Mouse (Mus musculus) heart, postnatal 0 days (tissue): ENCODE data around the gene Sst. TPM values are rescaled to one million over a fixed set of nuclear protein-coding genes. Genes with fewer than 3 reads are reported as not detected.

ENCODE experiments used
- ATAC-seq: fragments of 200-750 bp; cut with Nextera tagmentation; 2 replicates; pipeline ENCODE4 v1.8.0; 2017; ENCODE audit warnings: low read depth, moderate number of reproducible peaks, moderate library complexity; ENCODE audit not compliant: insufficient read depth
- DNase-seq: peaks from one replicate; pipeline ENCODE4 v3.0.0-alpha.2; 2016; ENCODE audit warnings: low spot score
- H3K27ac ChIP-seq: fragments of 300-500 bp; sonication (generic); 2 replicates; pipeline ENCODE4 v1.5.1; 2014; ENCODE audit warnings: low read depth, mild to moderate bottlenecking
- H3K27me3 ChIP-seq: fragments of 300-500 bp; sonication (generic); 2 replicates; pipeline ENCODE4 v1.6.1; 2014; ENCODE audit warnings: low read length, mixed read lengths; ENCODE audit not compliant: control insufficient read depth, insufficient read depth
- H3K36me3 ChIP-seq: fragments of 300-500 bp; sonication (generic); replicated peaks from 2 replicates; pipeline ENCODE4 v1.6.1; 2014; ENCODE audit warnings: low read length, mixed read lengths; ENCODE audit not compliant: control insufficient read depth, insufficient read depth
- H3K4me1 ChIP-seq: fragments of 300-500 bp; sonication (generic); 2 replicates; pipeline ENCODE4 v1.6.1; 2014; ENCODE audit warnings: antibody characterized with exemption; ENCODE audit not compliant: control insufficient read depth, insufficient read depth
- H3K4me2 ChIP-seq: fragments of 300-500 bp; sonication (generic); 2 replicates; pipeline ENCODE4 v1.6.1; 2014; ENCODE audit warnings: low read depth, mild to moderate bottlenecking, low read length, moderate library complexity
- H3K4me3 ChIP-seq: fragments of 300-500 bp; sonication (generic); 2 replicates; pipeline ENCODE4 v1.5.1; 2014; ENCODE audit warnings: low read depth, low read length
- H3K9ac ChIP-seq: fragments of 300-500 bp; sonication (generic); replicated peaks from 2 replicates; pipeline ENCODE4 v1.6.1; 2014; ENCODE audit warnings: low read depth, low read length, mixed read lengths
- H3K9me3 ChIP-seq: fragments of 300-500 bp; sonication (generic); replicated peaks from 2 replicates; pipeline ENCODE4 v1.6.1; 2016; ENCODE audit warnings: low read length; ENCODE audit not compliant: control insufficient read depth
- CTCF ChIP-seq: IDR thresholded peaks from 2 replicates; pipeline ENCODE4 v1.5.1; 2016; ENCODE audit warnings: antibody characterized with exemption, control low read depth, low read depth
- EP300 ChIP-seq: IDR thresholded peaks from 2 replicates; pipeline ENCODE4 v1.6.1; 2016; ENCODE audit warnings: antibody characterized with exemption, low read depth
- WGBS: fragments of 180-500 bp; shearing (Covaris S2); extraction: QIAGEN DNeasy Blood & Tissue Kit; methylation state at CpG from one replicate; pipeline ENCODE4 v1.1.7; 2014; 5-methylcytosine and 5-hydroxymethylcytosine counted together
- polyA plus RNA-seq: library from polyadenylated mRNA; unstranded; fragments of >200 nt; fragmentation: Nextera tagmentation; extraction: Ambion mirVana; gene quantifications from 2 replicates; pipeline ENCODE4 v1.2.1, GENCODE M21; 2015
- total RNA-seq: library from RNA; depleted of rRNA; stranded (reverse); fragments of >200 nt; gene quantifications from 2 replicates; pipeline ENCODE4 v1.2.3, GENCODE M21; 2014; ENCODE audit warnings: low replicate concordance; rRNA removed

Gene Sst
- total RNA-seq (5.5 TPM in 1 of 2 replicates, not detected in the other), polyA plus RNA-seq (not detected in 2 replicates)

GRCm38 (mm10) chr16:23890636-23891035, at the start of gene Sst:
Gene Sst, minus strand, starts transcription at chr16:23890958.
- DNase-seq (no peak), ATAC-seq (no peak)
- Histone ChIP-seq H3K4me1 (no peaks in the 10 kb centered on the region), H3K4me3 (no peak within 1 kb of the TSS), H3K36me3 (no peaks in the 10 kb centered on the region), H3K4me2 (no peak within 1 kb of the TSS), H3K9ac (no peak within 1 kb of the TSS), H3K27ac (no peak within 1 kb of the TSS), H3K9me3 (no peaks in the 10 kb centered on the region), H3K27me3 (peaks cover 25% of the 10 kb centered on the region)
- WGBS = 10% methylated on average over 26 of the region's 26 CpGs
- TF ChIP-seq CTCF (no peak), EP300 (no peak)

GRCm38 (mm10) chr16:23934397-23934796, 43.6 kb upstream of the Sst start:
- 65% methylated on average over 2 of the region's 2 CpGs for WGBS
- Histone ChIP-seq H3K9ac (no peak overlapping the region), H3K27me3 (peaks cover 8% of the 10 kb centered on the region; the same call in 1 of the 2 replicates), H3K9me3 (no peaks in the 10 kb centered on the region), H3K4me2 (no peak overlapping the region), H3K4me1 (no peaks in the 10 kb centered on the region), H3K27ac (no peak overlapping the region), H3K4me3 (no peak overlapping the region), H3K36me3 (no peaks in the 10 kb centered on the region)
- no peak for DNase-seq
- ATAC-seq = no peak
- no peak for TF ChIP-seq CTCF
- no peak for TF ChIP-seq EP300

- Histone ChIP-seq H3K9ac (no peak within 1 kb of the TSS), H3K36me3 (no peaks in the 10 kb centered on the region), H3K4me2 (peak within 1 kb of the TSS; percentile 46; the same call in 1 of the 2 replicates), H3K4me3 (peak within 1 kb of the TSS; percentile 10; the same call in 1 of the 2 replicates), H3K4me1 (no peaks in the 10 kb centered on the region), H3K27me3 (peaks cover 8% of the 10 kb centered on the region; the same call in 1 of the 2 replicates), H3K27ac (no peak within 1 kb of the TSS), H3K9me3 (no peaks in the 10 kb centered on the region)
- WGBS = 88% methylated on average over 11 of the region's 11 CpGs
- TF ChIP-seq CTCF (no peak), EP300 (no peak)
- ATAC-seq = no peak
- DNase-seq = no peak
Measured at GRCm38 (mm10) chr16:23932294-23932693, 41.5 kb upstream of the Sst start, which contains the start of gene Rtp2. Gene Rtp2, minus strand, starts transcription at chr16:23932394.

- no peak for TF ChIP-seq CTCF
- no peak for TF ChIP-seq EP300
- Histone ChIP-seq H3K4me1 (no peaks in the 10 kb centered on the region), H3K27me3 (peaks cover 8% of the 10 kb centered on the region; the same call in 1 of the 2 replicates), H3K4me3 (peak overlapping the region; percentile 10; the same call in 1 of the 2 replicates), H3K4me2 (peak overlapping the region; percentile 46; the same call in 1 of the 2 replicates), H3K27ac (no peak overlapping the region), H3K36me3 (no peaks in the 10 kb centered on the region), H3K9ac (no peak overlapping the region), H3K9me3 (no peaks in the 10 kb centered on the region)
- DNase-seq (no peak), ATAC-seq (no peak)
- 30% methylated on average over 18 of the region's 18 CpGs for WGBS
Measured at GRCm38 (mm10) chr16:23931275-23931674, 40.5 kb upstream of the Sst start.

- Histone ChIP-seq H3K4me2 (no peak overlapping the region), H3K9me3 (no peaks in the 10 kb centered on the region), H3K4me1 (no peaks in the 10 kb centered on the region), H3K27ac (no peak overlapping the region), H3K36me3 (no peaks in the 10 kb centered on the region), H3K4me3 (no peak overlapping the region), H3K27me3 (peaks cover 8% of the 10 kb centered on the region; the same call in 1 of the 2 replicates), H3K9ac (no peak overlapping the region)
- 83% methylated on average over 3 of the region's 3 CpGs for WGBS
- DNase-seq (no peak), ATAC-seq (no peak)
- no peak for TF ChIP-seq CTCF
- TF ChIP-seq EP300 = no peak
Measured at GRCm38 (mm10) chr16:23930426-23931073, 39.8 kb upstream of the Sst start.
